Mouse (Mus musculus): ENCODE data around the gene Snd1.

DNA sequence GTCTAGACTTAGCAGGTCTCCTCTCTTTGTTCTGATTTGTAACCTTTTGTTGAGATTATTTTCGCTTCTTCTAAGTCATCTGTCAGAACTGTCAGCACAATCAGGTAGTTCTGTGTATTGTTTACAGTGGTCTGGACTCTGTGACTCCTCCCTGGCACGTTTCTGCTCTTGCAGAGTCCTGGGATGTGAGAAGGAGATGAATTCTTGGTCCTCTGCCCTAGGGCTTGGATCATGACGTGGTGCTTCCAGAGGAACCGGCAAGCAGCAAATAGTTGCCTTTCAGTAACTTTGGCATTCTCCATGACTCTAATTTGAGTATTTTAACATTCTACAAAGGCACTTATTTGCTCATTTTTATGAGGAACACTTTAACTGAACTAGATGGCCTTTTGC, 242.9 kb downstream of the Snd1 start:
- TF ChIP-seq CTCF (IDR thresholded peaks at IDR 0.05) = no peak
- TF ChIP-seq EP300 (IDR thresholded peaks at IDR 0.05) = no peak

Data from lung, postnatal 0 days (tissue).